Mouse (Mus musculus) liver, embryonic 15.5 days (tissue): ENCODE data around the gene Noct. TPM values are rescaled to one million over a fixed set of nuclear protein-coding genes. Genes with fewer than 3 reads are reported as not detected.

ENCODE experiments used
- microRNA-seq: library from miRNA; unstranded; fragments of <30 nt; microRNA quantifications from one replicate; pipeline ENCODE4, GENCODE M21; 2016
- polyA plus RNA-seq: library from polyadenylated mRNA; unstranded; fragments of >200 nt; fragmentation: Nextera tagmentation; extraction: Ambion mirVana; gene quantifications from 2 replicates; pipeline ENCODE4 v1.2.1, GENCODE M21; 2015

The Noct gene
- polyA plus RNA-seq, 1 experiment from 2014 or later, result 22.0 TPM

Small RNA genes within 50 kb of the gene (microRNA-seq; reads per million reads assigned to microRNA genes)
- gene Gm24282, result not detected

Other genes with a start within 250 kb of the Noct start
- gene Elf2, start 116.2 kb downstream of the Noct start, polyA plus RNA-seq, result 22.3 and 22.6 TPM in 2 replicates
- gene Mgarp, start 172.3 kb downstream of the Noct start, polyA plus RNA-seq, result 1.3 and 1.9 TPM in 2 replicates
- gene Ndufc1, start 184.5 kb downstream of the Noct start, polyA plus RNA-seq, result 308 and 386 TPM in 2 replicates
- 20.4 and 22.3 TPM in 2 replicates for gene Naa15, start 190.7 kb downstream of the Noct start, polyA plus RNA-seq